Mouse (Mus musculus) lung, postnatal 4 days (tissue): ENCODE measurements at regions not wholly inside any gene's neighbourhood (a gene's known extent, or its start where the extent isn't known, plus 50 kb on each side); places are given as distances from the start of the nearest gene placed in this dataset.
"Not testable (repeated sequence)": the region's sequence is repeated elsewhere in the genome, so short reads cannot be mapped to it uniquely, and the experiment has no call there.

Source experiments
- DNase-seq, 2 experiments: peaks; one replicate each; pipeline ENCODE4 v3.0.0; 2021

GRCm38 (mm10) chr4:101366905-101367679, 52.0 kb upstream of the Ak4 start:
- peak in 1 of 2 experiments; percentile 59 for DNase-seq

- DNase-seq = no peak
Observed at GRCm38 (mm10) chr4:101365299-101365698, 53.8 kb upstream of the Ak4 start.

DNA sequence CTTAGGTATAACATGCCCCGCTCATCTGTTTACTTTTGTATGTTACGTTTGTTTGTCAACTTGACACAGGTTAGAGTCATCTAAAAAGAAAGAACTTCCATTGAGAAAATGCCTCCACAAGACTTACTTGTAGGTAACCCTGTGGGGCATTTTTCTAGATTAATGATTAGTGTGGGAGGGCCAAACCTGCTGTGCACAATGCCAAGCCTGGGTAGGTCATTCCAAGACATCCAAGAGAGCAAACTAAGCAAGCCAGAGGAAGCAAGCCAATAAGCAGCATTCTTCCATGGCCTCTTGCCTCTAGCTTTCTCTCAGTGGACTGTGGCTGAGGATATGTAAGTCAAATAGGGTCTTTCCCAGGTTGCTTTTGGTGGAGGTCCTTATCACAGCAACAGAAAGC, 54.4 kb upstream of the Ak4 start:
- DNase-seq = no peak

DNA sequence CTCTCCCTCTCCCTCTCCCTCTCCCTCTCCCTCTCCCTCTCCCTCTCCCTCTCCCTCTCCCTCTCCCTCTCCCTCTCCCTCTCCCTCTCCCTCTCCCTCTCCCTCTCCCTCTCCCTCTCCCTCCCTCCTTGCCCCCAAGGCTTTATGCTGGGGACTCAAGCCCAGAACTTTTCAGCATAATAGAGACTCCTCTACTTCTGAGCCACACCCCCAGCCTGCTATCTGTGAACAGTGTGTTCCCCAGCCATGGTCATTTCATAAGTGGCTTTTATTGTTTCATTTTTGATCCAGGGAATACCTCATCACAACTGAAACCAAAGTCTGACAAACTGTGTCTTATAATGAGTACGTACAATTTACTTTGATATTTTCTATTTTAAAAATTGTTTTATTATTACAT, 55.8 kb upstream of the Ak4 start:
- not testable (repeated sequence) for DNase-seq

DNA sequence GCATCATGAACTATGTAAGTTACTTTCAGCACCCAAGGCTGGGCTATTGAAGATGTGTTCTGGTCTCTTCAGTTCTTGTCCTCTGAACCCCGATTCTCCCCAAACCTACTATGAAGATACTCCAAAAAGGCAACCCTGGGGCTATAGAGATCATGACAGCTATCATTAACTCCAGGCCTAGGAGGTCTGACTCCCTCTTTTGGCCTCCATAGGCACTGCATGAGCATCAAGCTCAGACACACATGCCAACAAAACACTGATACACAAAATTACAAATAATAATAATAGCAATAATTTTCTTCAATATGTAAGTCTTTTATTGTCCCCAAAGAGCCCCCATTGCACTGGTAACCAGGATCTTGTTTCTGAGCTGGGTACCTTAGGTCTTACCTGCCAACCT, 57.3 kb upstream of the Ak4 start:
- DNase-seq = no peak

GRCm38 (mm10) chr4:101360296-101360695, 58.8 kb upstream of the Ak4 start:
- DNase-seq = no peak

- DNase-seq = no peak
Observed at GRCm38 (mm10) chr4:101359119-101359518, 60.0 kb upstream of the Ak4 start.

DNA sequence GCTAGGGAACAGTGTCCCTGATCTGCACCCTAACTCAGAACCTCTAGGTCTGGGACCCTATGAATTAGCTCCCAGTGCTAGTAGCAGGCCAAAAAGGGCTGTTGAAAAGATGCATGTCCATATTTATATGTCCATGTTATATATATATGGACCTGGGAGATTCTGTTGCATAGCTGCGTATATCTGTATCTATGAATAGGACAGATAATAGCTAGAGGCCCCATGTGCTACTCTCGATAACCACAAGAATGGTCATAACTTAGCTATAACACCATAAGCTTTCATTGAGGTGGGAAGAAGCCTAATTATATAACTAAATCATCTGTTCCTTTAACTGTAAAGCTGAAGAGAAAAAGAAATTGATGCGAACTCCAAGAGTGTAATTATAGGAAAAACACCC, 60.6 kb upstream of the Ak4 start:
- DNase-seq = no peak

DNA sequence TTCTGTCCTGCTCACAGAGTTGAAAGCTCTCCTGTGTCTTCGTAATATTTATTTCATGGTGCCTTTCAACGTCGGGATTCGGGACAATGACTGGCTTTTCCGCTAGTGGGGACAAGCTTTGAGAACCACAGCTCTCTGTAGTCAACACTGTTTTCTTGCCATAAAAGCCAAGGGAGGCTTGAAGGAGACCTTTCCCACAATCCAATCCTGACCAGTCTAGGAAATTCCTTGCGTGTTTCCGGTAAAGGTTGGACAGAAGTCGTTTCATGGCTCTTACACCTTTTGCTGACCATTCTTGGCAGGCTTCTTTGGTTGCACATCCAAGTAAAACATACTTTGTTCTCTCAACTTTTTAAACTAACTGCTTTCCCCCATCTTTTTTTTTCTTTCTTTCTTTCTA, 61.2 kb upstream of the Ak4 start:
- no peak for DNase-seq

- peak in 1 of 2 experiments; percentile 54 for DNase-seq
Observed at GRCm38 (mm10) chr4:101356954-101357891, 61.9 kb upstream of the Ak4 start.

- peak; percentile 87 to 90 for DNase-seq
Observed at GRCm38 (mm10) chr4:101356093-101356953, 62.8 kb upstream of the Ak4 start.

DNA sequence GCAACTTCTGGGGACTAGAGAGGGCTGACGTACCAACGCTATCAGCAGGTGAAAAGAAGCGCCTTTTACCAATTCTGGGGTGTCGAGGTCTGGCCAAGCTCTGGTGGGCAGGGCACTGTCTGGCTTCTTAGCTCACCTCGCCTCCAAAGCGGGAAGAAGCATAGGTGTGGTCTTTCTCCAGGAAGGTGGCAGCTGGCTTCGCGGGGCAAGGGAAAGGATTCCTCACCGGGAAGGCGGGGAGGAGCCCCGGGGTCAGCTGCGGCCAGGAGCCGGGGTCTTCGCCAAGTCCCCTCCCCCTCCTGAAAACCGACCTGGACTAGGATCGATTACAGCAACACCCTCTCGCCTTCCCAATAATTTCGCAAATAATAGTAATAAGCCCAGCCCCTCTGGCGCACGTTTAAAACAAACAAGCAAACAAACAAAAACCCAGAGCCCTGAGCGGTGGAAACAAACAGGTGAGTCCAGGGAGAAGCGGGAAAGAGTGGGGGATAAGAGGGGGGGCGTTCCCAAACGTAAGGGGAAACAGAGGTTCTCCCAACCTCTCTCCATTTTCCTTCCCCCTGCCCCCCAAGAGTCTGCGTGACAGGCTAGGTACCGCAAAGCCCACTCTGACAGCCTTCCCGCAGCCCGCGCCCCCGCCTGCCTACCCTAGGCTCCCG, 63.5 kb upstream of the Ak4 start:
- DNase-seq = peak; percentile 32 to 43

- peak; percentile 48 to 56 for DNase-seq
Observed at GRCm38 (mm10) chr4:101354951-101355350, 64.1 kb upstream of the Ak4 start.

DNA sequence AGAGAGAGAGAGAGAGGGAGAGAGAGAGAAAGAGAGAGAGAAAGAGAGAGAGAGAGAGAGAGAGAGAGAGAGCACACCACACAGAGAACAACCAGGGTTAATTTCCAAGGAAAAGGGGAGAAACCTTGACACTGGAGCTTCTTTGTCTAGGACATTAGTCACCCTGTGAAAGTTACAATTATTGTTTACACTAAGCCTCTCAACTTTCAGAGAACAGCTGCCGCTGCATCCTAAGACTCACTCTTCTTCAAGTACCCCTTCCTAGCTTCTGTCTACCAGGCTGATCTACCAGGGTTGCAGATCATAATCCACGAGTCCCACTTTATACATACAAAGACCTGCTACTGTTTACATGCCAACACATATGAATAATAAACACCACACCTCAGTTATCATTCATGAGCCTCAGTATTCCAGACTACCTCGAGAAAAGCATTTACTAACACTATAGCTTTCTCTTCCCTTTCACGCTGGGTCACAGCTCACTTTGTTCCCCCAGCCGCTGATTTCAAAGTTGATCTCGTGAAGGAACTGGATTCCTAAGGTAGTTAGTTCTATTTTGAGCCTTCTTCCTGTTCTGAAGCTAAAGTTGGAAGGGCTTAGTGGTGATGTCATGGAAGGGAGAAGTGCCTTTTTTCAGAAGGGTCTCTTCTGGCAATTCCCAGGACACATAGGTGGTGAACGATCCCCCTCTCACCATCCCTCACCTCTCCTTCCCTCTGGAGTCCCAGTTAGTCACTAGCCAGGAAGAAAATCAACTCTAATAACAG, 64.8 kb upstream of the Ak4 start:
- no peak for DNase-seq

DNA sequence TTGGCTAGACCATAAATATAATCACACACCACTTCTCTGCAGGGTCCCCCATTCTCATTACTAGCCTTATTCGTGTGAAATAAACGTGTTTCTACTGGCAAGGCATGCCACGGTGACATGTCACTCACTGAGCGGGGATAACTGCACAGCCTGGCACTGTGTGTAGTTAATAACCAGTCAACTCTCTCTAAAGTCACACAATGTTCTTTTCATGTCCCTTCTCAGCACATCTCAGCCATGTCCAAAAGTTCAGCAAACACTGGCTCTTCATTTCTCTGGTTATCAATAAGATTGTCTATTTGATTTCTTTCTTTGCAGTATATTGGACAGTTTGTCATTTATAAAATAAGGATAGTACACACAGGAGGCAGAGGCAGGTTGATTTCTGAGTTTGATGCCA, 66.9 kb upstream of the Ak4 start:
- DNase-seq = no peak

- DNase-seq = no peak
Observed at GRCm38 (mm10) chr4:101351716-101352115, 67.4 kb upstream of the Ak4 start.

DNA sequence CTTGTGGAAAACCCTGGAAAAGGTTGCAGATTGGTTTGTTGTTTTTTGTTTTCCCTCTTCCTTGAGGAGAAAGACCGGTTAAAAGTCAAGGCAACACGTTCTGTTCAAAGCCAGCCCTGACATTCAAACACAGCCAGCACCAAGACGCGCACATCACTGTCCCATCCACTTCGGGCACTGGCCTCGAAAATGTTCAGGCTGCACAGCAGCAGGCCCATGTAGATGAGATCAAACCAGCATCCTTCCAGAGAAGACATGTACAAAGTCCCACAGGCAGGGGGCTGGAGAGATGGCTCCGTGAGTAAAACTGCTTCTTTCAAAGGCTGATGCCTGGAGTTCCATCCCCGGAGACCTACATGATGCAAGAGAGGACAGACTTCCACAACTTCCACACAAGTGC, 68.4 kb upstream of the Ak4 start:
- DNase-seq = no peak

DNA sequence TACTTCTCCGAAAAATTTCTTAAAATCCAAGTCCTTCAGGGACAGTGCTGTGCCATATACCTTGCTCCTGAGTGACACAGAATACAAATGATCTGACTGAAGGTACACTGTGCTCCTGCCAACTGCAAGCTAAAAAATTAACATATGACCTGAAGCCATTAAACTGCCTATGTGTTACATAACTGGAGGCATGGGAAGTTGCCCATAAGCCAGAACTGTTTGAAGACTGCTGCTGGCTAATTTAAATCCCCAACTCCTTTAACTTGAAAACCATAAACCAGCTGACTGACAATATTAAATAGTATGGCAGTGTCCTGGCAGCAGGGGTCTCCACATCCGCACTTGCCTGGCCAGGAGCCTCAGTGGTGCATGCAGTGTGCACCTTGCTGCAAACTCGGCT, 68.9 kb upstream of the Ak4 start:
- DNase-seq = no peak

- peak in 1 of 2 experiments; percentile 69 for DNase-seq
Observed at GRCm38 (mm10) chr4:101349413-101349812, 69.7 kb upstream of the Ak4 start.

GRCm38 (mm10) chr4:101347309-101347708, 71.8 kb upstream of the Ak4 start:
- DNase-seq = no peak

DNA sequence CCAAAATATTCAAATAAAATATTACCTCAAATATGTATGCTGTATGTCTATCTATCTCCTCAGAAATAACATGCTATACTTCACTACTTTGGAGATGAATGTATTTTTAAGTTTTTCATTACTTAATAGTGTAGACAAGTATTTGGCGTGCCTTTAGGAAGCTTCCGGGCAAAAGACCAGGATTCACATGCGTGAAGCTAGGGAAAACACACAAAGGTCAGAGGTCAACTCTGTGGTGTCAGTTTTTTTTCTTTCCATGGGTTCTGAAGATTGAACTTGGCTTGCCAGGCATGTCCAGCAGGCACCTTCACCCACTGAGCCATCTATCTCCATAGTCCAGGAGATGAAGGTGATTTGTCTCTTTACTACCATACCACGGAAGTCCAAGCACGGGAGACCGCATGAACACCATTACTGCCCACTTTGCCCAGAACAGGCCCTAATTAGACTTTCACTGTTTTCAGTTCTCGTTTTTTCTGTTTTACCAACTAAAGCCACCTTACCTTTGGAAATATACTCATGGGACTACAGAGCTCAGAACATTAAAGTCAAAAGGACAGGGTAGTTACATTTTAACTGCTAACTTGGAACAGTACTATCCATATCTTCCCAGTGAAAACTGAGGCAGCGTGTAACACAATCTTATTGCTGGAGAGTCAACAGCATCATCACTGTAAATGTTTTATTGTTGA, 76.9 kb upstream of the Ak4 start:
- DNase-seq = no peak
